Mouse (Mus musculus) right cerebral cortex, adult 2 months (tissue): ENCODE measurements around the gene Foxn3.

Experiments
- DNase-seq, 2 experiments: peaks; one replicate each; pipeline ENCODE4 v3.0.0; 2021 to 2022; ENCODE audit warnings: low spot score in 2 of 2

Gene Foxn3

DNA sequence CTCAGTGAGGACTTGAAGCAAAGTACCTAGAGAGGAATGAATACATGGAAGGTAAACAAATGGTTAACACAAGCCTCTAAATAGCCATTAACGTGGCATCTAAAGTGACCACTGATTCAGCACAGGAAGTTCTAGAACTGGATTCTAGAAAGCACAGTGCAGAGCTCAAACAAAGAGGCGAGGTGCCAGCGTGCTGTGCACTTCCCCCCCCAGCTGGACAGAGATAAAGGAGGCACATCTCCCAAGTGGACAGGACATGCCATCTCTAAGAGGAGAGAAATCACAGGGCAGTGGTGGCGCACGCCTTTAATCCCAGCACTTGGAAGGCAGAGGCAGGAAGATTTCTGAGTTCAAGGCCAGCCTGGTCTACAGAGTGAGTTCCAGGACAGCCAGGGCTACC, 173.0 kb downstream of the Foxn3 start:
- DNase-seq: no peak

DNA sequence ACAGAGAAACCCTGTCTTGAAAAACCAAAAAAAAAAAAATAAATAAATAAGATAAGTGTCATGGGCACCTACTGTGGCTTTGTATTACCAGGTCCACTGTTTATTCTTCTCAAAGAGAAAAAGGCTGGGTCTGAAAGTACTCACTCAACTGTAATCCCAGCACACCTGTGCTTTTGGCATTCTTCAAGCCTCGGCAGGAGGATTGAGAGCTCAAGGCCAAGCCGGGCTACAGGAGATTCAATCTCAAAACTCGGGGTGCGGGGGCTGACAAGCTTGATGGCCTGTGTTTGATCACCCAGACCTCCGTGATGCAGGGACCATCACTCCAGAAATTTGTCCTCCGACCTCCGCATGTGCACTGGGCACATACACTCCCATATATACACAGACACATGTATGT, 174.1 kb downstream of the Foxn3 start:
- DNase-seq: no peak

- no peak for DNase-seq
Observed at GRCm38 (mm10) chr12:99385897-99386834, 177.2 kb downstream of the Foxn3 start.

GRCm38 (mm10) chr12:99385073-99385472, 178.3 kb downstream of the Foxn3 start:
- DNase-seq: no peak

- no peak for DNase-seq
Observed at GRCm38 (mm10) chr12:99381317-99381716, 182.1 kb downstream of the Foxn3 start.

DNA sequence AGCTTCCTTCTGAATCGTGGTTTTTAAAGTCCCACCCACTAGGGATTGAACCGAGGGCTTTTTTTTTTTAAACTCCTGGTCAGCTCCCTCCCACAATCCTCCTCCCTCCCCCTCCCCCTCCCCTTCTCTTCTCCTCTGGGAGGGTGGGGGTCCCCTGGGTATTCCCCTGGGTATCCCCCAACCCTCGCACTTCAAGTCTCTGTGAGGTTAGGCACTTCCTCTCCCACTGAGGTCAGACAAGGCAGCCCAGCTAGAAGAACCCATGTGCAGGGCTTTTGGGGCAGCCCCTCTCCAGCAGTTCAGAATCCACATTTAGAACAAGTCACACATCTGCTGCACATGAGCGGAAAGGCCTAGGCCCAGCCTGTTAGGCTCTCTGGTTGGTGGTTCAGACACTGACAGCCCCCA, 182.5 kb downstream of the Foxn3 start:
- DNase-seq: no peak

GRCm38 (mm10) chr12:99380124-99380523, 183.3 kb downstream of the Foxn3 start:
- DNase-seq: no peak

- DNase-seq: peak; percentile 45 to 46
Observed at GRCm38 (mm10) chr12:99378284-99378683, 185.1 kb downstream of the Foxn3 start.

DNA sequence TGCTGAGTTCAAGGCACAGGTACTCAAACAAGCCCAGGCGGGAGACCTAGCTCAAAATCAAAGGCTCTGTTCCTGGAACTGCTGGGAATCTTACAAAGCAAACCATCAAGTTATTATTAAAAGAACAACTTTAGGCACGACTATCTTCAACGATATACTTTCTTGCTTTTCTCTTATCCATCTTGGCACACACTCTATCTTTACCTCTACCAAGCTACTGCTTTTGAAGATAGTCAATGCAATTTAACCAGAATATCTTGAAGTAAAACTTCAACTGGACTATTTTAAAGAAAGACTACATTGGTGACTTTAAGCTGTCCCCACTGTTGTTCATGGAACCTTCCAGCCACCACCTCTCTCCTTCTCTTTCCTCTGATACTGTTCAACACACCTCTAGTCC, 185.7 kb downstream of the Foxn3 start:
- no peak for DNase-seq

DNA sequence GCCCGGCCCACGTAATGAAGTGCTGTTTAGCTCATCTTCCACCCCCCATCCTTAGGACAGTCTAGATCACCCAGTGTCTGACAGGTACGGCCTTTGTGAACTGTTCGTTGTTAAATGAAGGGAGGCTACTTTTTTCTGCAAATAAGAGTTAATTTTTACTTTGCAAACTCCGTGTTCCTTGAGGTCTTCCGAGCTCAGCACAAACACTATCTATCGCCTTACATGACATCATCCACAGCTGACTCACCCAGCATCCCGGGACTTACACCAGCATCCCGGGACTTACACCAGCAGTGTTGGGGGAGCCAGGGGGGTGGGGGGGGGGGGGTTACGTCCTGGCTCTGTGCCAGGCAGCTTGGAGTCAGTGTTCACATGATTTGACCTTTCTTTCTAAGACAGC, 186.3 kb downstream of the Foxn3 start:
- no peak for DNase-seq

- DNase-seq: peak; percentile 23 to 42
Observed at GRCm38 (mm10) chr12:99375878-99376454, 187.4 kb downstream of the Foxn3 start.

DNA sequence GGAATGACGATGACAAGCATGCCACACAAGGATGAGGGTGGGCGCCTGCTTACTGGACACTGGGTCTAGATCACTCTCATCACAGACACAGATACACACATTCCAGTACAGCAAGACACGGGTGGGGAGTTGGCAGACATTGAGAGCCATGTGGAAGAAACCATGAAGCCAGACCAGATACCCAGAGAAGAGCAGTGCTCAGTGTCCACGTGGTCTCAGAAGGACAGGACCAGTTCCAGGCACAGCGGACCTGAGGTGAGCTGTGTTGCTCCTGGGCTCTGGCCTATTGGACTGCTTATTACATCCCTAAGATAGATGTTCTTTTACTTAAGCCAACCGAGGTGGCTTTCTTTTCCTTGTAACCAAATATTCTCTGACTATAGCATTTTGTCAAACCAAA, 188.0 kb downstream of the Foxn3 start:
- no peak for DNase-seq

- peak; percentile 25 to 40 for DNase-seq
Observed at GRCm38 (mm10) chr12:99374099-99374600, 189.2 kb downstream of the Foxn3 start.

DNA sequence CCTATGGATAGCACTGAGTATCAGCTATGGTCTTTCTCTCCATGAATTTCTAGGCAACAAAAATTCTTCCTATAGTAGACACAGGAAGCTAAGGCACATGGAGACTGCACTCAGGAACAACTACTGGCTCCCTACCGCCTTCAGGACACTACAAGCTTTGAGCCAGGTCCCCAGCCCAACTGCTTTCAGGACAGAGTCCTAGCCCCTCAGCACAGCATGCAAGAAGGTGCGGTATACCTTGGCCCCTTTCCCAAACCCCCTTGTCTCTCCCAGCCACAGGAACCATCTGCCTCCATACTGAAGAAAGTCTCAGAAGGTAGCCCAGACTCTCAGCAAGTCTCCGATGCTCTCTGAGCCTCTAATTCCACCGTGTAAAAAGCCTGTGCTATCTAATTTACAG, 189.8 kb downstream of the Foxn3 start:
- no peak for DNase-seq

DNA sequence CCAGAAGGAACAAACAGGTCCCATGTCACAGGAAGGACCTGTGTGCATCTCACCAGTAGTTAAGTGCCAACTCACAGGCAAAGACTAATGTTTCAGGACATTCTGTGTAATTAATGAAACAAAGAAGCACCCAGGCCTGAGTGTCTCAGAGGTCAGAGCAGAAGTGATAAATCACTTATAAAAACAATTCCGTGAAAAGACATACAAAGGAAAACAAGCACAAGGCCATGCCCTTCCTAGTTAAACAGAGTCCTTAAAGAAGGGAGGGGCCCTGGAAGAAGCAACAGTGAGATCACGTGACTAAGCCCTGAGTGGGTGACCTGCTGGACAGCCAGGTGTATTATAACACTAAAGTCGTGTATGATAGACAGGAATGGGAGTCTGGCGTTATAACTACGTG, 191.9 kb downstream of the Foxn3 start:
- DNase-seq: no peak

DNA sequence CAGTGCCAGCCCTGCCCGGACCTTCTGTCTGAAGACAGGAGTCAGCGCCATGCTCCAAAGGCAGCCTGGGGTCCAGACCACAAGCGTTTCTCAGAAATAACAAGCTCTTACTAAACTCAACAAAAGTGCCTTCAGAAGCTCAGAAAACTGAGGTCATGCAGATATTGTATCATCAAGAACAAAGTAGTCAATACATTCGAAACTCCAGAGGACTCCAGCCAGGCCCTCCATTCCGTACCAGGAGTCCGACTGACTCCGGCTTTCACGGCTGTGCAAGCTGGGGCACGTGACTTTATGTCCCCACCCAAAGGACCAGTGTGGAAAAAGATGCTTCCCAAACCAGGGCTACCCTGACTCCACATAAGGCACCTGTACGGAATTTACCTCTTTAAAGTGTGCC, 195.1 kb downstream of the Foxn3 start:
- no peak for DNase-seq

DNA sequence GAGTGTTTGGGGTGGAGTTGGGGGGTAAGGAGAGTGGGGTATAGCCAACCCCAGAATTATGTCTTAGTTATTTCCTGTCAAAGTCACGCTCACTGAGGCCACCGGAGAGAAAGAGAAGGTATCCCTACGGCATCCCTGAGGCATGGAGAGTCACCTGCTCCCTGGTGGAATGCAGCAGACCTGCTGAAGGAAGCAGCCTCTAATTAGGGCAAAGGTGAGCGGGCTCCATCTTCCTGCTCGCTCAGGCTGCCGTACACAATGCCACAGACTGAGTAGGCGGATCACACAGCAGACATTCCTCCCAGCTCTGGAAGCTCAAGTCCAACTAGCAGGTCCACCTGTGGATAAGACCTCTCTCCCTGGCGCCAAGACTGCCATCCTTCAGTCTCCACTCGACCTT, 197.4 kb downstream of the Foxn3 start:
- no peak for DNase-seq

- no peak for DNase-seq
Observed at GRCm38 (mm10) chr12:99364201-99364600, 199.2 kb downstream of the Foxn3 start.

- DNase-seq: no peak
Observed at GRCm38 (mm10) chr12:99363024-99363423, 200.4 kb downstream of the Foxn3 start.

GRCm38 (mm10) chr12:99361752-99362132, 201.6 kb downstream of the Foxn3 start:
- DNase-seq: no peak

- no peak for DNase-seq
Observed at GRCm38 (mm10) chr12:99360958-99361751, 202.2 kb downstream of the Foxn3 start.

GRCm38 (mm10) chr12:99358698-99359097, 204.7 kb downstream of the Foxn3 start:
- DNase-seq: no peak
